Mouse (Mus musculus) forebrain, embryonic 15.5 days (tissue): ENCODE measurements around the gene Nme2. TPM values are rescaled to one million over a fixed set of nuclear protein-coding genes. Genes with fewer than 3 reads are reported as not detected.

Experiments
- ATAC-seq: fragments of 200-750 bp; cut with Nextera tagmentation; replicated peaks from 2 replicates; pipeline ENCODE4 v1.8.0; 2017; ENCODE audit warnings: mild to moderate bottlenecking, moderate TSS enrichment, moderate library complexity
- H3K27ac ChIP-seq: fragments of 300-500 bp; sonication (generic); replicated peaks from 2 replicates; pipeline ENCODE4 v1.5.1; 2015; ENCODE audit warnings: mild to moderate bottlenecking, inconsistent platforms
- H3K27me3 ChIP-seq: fragments of 300-500 bp; sonication (generic); 2 replicates; pipeline ENCODE4 v1.6.1; 2015; ENCODE audit warnings: inconsistent platforms
- H3K36me3 ChIP-seq: fragments of 300-500 bp; sonication (generic); 2 replicates; pipeline ENCODE4 v1.6.1; 2015; ENCODE audit warnings: mild to moderate bottlenecking, inconsistent platforms
- H3K4me1 ChIP-seq: fragments of 300-500 bp; sonication (generic); 2 replicates; pipeline ENCODE4 v1.6.1; 2015; ENCODE audit warnings: inconsistent platforms
- H3K4me2 ChIP-seq: fragments of 300-500 bp; sonication (generic); replicated peaks from 2 replicates; pipeline ENCODE4 v1.6.1; 2015; ENCODE audit warnings: mild to moderate bottlenecking, inconsistent platforms
- H3K4me3 ChIP-seq: fragments of 300-500 bp; sonication (generic); 2 replicates; pipeline ENCODE4 v1.5.1; 2015; ENCODE audit warnings: mild to moderate bottlenecking, inconsistent platforms
- H3K9ac ChIP-seq: fragments of 300-500 bp; sonication (generic); replicated peaks from 2 replicates; pipeline ENCODE4 v1.6.1; 2015; ENCODE audit warnings: mild to moderate bottlenecking, inconsistent platforms
- H3K9me3 ChIP-seq: fragments of 300-500 bp; sonication (generic); 2 replicates; pipeline ENCODE4 v1.6.1; 2016; ENCODE audit warnings: inconsistent platforms
- WGBS: fragments of 180-500 bp; shearing (Covaris S2); methylation state at CpG from one replicate; pipeline ENCODE4 v1.1.7; 2015; ENCODE audit warnings: mixed read lengths; 5-methylcytosine and 5-hydroxymethylcytosine counted together
- polyA plus RNA-seq: library from polyadenylated mRNA; unstranded; fragments of >200 nt; fragmentation: Nextera tagmentation; extraction: Ambion mirVana; gene quantifications from 2 replicates; pipeline ENCODE4 v1.2.1, GENCODE M21; 2015

Gene Nme2
- polyA plus RNA-seq, 1 experiment from 2014 or later, result 106 TPM

- ATAC-seq, result no peak
- no peak overlapping the region for H3K4me3 ChIP-seq
- no peaks in the 10 kb centered on the region for H3K36me3 ChIP-seq
- no peaks in the 10 kb centered on the region for H3K27me3 ChIP-seq
- no peaks in the 10 kb centered on the region for H3K9me3 ChIP-seq
- H3K4me2 ChIP-seq, result no peak overlapping the region
- no peak overlapping the region for H3K27ac ChIP-seq
- H3K4me1 ChIP-seq, result no peaks in the 10 kb centered on the region
- H3K9ac ChIP-seq, result no peak overlapping the region
These were observed 30.2 kb upstream of the Nme2 start for GRCm38 (mm10) chr11:93986298-93986697.

GRCm38 (mm10) chr11:93985265-93985664 is 29.2 kb upstream of the Nme2 start:
- Histone ChIP-seq H3K4me2 (no peak overlapping the region), H3K9me3 (no peaks in the 10 kb centered on the region), H3K27me3 (no peaks in the 10 kb centered on the region), H3K9ac (no peak overlapping the region), H3K4me3 (no peak overlapping the region), H3K36me3 (no peaks in the 10 kb centered on the region), H3K27ac (no peak overlapping the region), H3K4me1 (no peaks in the 10 kb centered on the region)
- no peak for ATAC-seq
- 86% methylated on average over 5 of the region's 5 CpGs for WGBS

- ATAC-seq, result no peak
- H3K9me3 ChIP-seq, result no peaks in the 10 kb centered on the region
- no peak overlapping the region for H3K4me3 ChIP-seq
- H3K27ac ChIP-seq, result no peak overlapping the region
- H3K9ac ChIP-seq, result no peak overlapping the region
- no peaks in the 10 kb centered on the region for H3K36me3 ChIP-seq
- no peak overlapping the region for H3K4me2 ChIP-seq
- H3K4me1 ChIP-seq, result no peaks in the 10 kb centered on the region
- no peaks in the 10 kb centered on the region for H3K27me3 ChIP-seq
- WGBS, result 88% methylated on average over 3 of the region's 3 CpGs
These were observed 28.6 kb upstream of the Nme2 start for GRCm38 (mm10) chr11:93984619-93985018.

- Histone ChIP-seq H3K4me2 (no peak overlapping the region), H3K9me3 (no peaks in the 10 kb centered on the region), H3K27ac (no peak overlapping the region), H3K4me3 (no peak overlapping the region), H3K36me3 (no peaks in the 10 kb centered on the region), H3K4me1 (no peaks in the 10 kb centered on the region), H3K27me3 (no peaks in the 10 kb centered on the region), H3K9ac (no peak overlapping the region)
- ATAC-seq, result no peak
- 57% methylated on average over 6 of the region's 6 CpGs for WGBS
These were observed 23.5 kb upstream of the Nme2 start for GRCm38 (mm10) chr11:93979502-93980049.

GRCm38 (mm10) chr11:93972951-93973350 is 16.9 kb upstream of the Nme2 start:
- H3K9me3 ChIP-seq, result no peaks in the 10 kb centered on the region
- H3K9ac ChIP-seq, result no peak overlapping the region
- no peak overlapping the region for H3K27ac ChIP-seq
- peaks cover 7% of the 10 kb centered on the region; the same call in 1 of the 2 replicates for H3K4me1 ChIP-seq
- H3K4me3 ChIP-seq, result no peak overlapping the region
- no peak for ATAC-seq
- WGBS, result 84% methylated on average over 5 of the region's 5 CpGs
- no peaks in the 10 kb centered on the region for H3K36me3 ChIP-seq
- no peak overlapping the region for H3K4me2 ChIP-seq
- H3K27me3 ChIP-seq, result no peaks in the 10 kb centered on the region

GRCm38 (mm10) chr11:93969799-93970198 is 13.7 kb upstream of the Nme2 start:
- no peak for ATAC-seq
- H3K4me1 ChIP-seq, result peaks cover 19% of the 10 kb centered on the region
- WGBS, result 55% methylated on average over 1 of the region's 1 CpGs
- no peak overlapping the region for H3K4me2 ChIP-seq
- peaks cover 13% of the 10 kb centered on the region for H3K36me3 ChIP-seq
- no peak overlapping the region for H3K9ac ChIP-seq
- no peak overlapping the region for H3K4me3 ChIP-seq
- no peaks in the 10 kb centered on the region for H3K27me3 ChIP-seq
- H3K9me3 ChIP-seq, result no peaks in the 10 kb centered on the region
- H3K27ac ChIP-seq, result no peak overlapping the region

GRCm38 (mm10) chr11:93969171-93969570 is 13.1 kb upstream of the Nme2 start:
- Histone ChIP-seq H3K9me3 (no peaks in the 10 kb centered on the region), H3K4me2 (no peak overlapping the region), H3K27me3 (no peaks in the 10 kb centered on the region), H3K36me3 (peaks cover 19% of the 10 kb centered on the region), H3K27ac (peak overlapping the region; percentile 83), H3K9ac (no peak overlapping the region), H3K4me1 (peaks cover 19% of the 10 kb centered on the region), H3K4me3 (no peak overlapping the region)
- 90% methylated on average over 6 of the region's 6 CpGs for WGBS
- no peak for ATAC-seq

GRCm38 (mm10) chr11:93968848-93969128 is 12.7 kb upstream of the Nme2 start:
- H3K9me3 ChIP-seq, result no peaks in the 10 kb centered on the region
- H3K27ac ChIP-seq, result peak overlapping the region; percentile 83
- 48% methylated on average over 6 of the region's 6 CpGs for WGBS
- H3K27me3 ChIP-seq, result no peaks in the 10 kb centered on the region
- no peak overlapping the region for H3K9ac ChIP-seq
- peaks cover 19% of the 10 kb centered on the region for H3K4me1 ChIP-seq
- H3K4me3 ChIP-seq, result peak overlapping the region; percentile 68
- peak overlapping the region; percentile 85 for H3K4me2 ChIP-seq
- ATAC-seq, result peak; percentile 11; the same call in 1 of the 2 replicates
- peaks cover 23% of the 10 kb centered on the region for H3K36me3 ChIP-seq

- Histone ChIP-seq H3K36me3 (peaks cover 28% of the 10 kb centered on the region), H3K27ac (peak within 1 kb of the TSS; percentile 83), H3K9me3 (no peaks in the 10 kb centered on the region), H3K4me1 (peaks cover 19% of the 10 kb centered on the region), H3K4me3 (peak within 1 kb of the TSS; percentile 68), H3K9ac (peak within 1 kb of the TSS; percentile 72), H3K27me3 (no peaks in the 10 kb centered on the region), H3K4me2 (peak within 1 kb of the TSS; percentile 85)
- under 1% methylated on average over 40 of the region's 40 CpGs for WGBS
- peak; percentile 96 for ATAC-seq
These were observed 12.2 kb upstream of the Nme2 start, which contains the start of the genes Gm20390 and Nme1 for GRCm38 (mm10) chr11:93968005-93968847. Gene Gm20390 (minus strand): TSS chr11:93968293. Gene Nme1 (minus strand): TSS chr11:93968521.

GRCm38 (mm10) chr11:93967381-93967780 is 11.3 kb upstream of the Nme2 start:
- 2% methylated on average over 11 of the region's 11 CpGs for WGBS

GRCm38 (mm10) chr11:93965391-93965790 is 9.3 kb upstream of the Nme2 start:
- peaks cover 19% of the 10 kb centered on the region for H3K4me1 ChIP-seq
- WGBS, result 94% methylated on average over 6 of the region's 6 CpGs
- H3K9me3 ChIP-seq, result no peaks in the 10 kb centered on the region
- ATAC-seq, result no peak
- no peak overlapping the region for H3K9ac ChIP-seq
- no peak overlapping the region for H3K27ac ChIP-seq
- no peaks in the 10 kb centered on the region for H3K27me3 ChIP-seq
- peaks cover 53% of the 10 kb centered on the region for H3K36me3 ChIP-seq
- H3K4me3 ChIP-seq, result no peak overlapping the region
- H3K4me2 ChIP-seq, result no peak overlapping the region

More at GRCm38 (mm10) chr11:93967381-93967780, 11.3 kb upstream of the Nme2 start:
- peaks cover 19% of the 10 kb centered on the region for H3K4me1 ChIP-seq
- peak overlapping the region; percentile 83 for H3K27ac ChIP-seq
- no peak for ATAC-seq
- H3K4me2 ChIP-seq, result peak overlapping the region; percentile 85
- H3K27me3 ChIP-seq, result no peaks in the 10 kb centered on the region
- peak overlapping the region; percentile 68 for H3K4me3 ChIP-seq
- H3K36me3 ChIP-seq, result peaks cover 35% of the 10 kb centered on the region
- H3K9me3 ChIP-seq, result no peaks in the 10 kb centered on the region
- peak overlapping the region; percentile 72 for H3K9ac ChIP-seq

GRCm38 (mm10) chr11:93963013-93963412 is 7.0 kb upstream of the Nme2 start:
- 83% methylated on average over 4 of the region's 4 CpGs for WGBS
- Histone ChIP-seq H3K9me3 (no peaks in the 10 kb centered on the region), H3K4me3 (no peak overlapping the region), H3K27me3 (no peaks in the 10 kb centered on the region), H3K9ac (no peak overlapping the region), H3K27ac (no peak overlapping the region), H3K36me3 (peaks cover 77% of the 10 kb centered on the region), H3K4me1 (peaks cover 12% of the 10 kb centered on the region), H3K4me2 (no peak overlapping the region)
- ATAC-seq, result no peak
